Mouse (Mus musculus) limb, embryonic 13.5 days (tissue): Measurements from ENCODE around the gene Shld2. TPM values are rescaled to one million over a fixed set of nuclear protein-coding genes. Genes with fewer than 3 reads are reported as not detected.

Source experiments
- ATAC-seq: fragments of 200-750 bp; cut with Nextera tagmentation; 2 replicates; pipeline ENCODE4 v1.8.0; 2017; ENCODE audit warnings: low read depth, moderate number of reproducible peaks, moderate TSS enrichment; ENCODE audit not compliant: low FRiP score
- H3K27ac ChIP-seq: fragments of 300-500 bp; sonication (generic); 2 replicates; pipeline ENCODE4 v1.5.1; 2015; ENCODE audit warnings: inconsistent platforms, mild to moderate bottlenecking, moderate library complexity
- H3K27me3 ChIP-seq: fragments of 300-500 bp; sonication (generic); 2 replicates; pipeline ENCODE4 v1.6.1; 2015; ENCODE audit warnings: mild to moderate bottlenecking, inconsistent platforms
- H3K36me3 ChIP-seq: fragments of 300-500 bp; sonication (generic); 2 replicates; pipeline ENCODE4 v1.6.1; 2015; ENCODE audit warnings: inconsistent platforms, mild to moderate bottlenecking, moderate library complexity
- H3K4me1 ChIP-seq: fragments of 300-500 bp; sonication (generic); 2 replicates; pipeline ENCODE4 v1.6.1; 2015; ENCODE audit warnings: inconsistent platforms
- H3K4me2 ChIP-seq: fragments of 300-500 bp; sonication (generic); replicated peaks from 2 replicates; pipeline ENCODE4 v1.6.1; 2015; ENCODE audit warnings: inconsistent platforms, mild to moderate bottlenecking, moderate library complexity
- H3K4me3 ChIP-seq: fragments of 300-500 bp; sonication (generic); 2 replicates; pipeline ENCODE4 v1.5.1; 2015; ENCODE audit warnings: moderate library complexity, mild to moderate bottlenecking, inconsistent platforms
- H3K9ac ChIP-seq: fragments of 300-500 bp; sonication (generic); 2 replicates; pipeline ENCODE4 v1.6.1; 2015; ENCODE audit warnings: mild to moderate bottlenecking, inconsistent platforms
- H3K9me3 ChIP-seq: fragments of 300-500 bp; sonication (generic); 2 replicates; pipeline ENCODE4 v1.6.1; 2016; ENCODE audit warnings: inconsistent platforms
- WGBS: fragments of 180-500 bp; shearing (Covaris S2); methylation state at CpG from one replicate; pipeline ENCODE4 v1.1.7; 2015; 5-methylcytosine and 5-hydroxymethylcytosine counted together
- polyA plus RNA-seq: library from polyadenylated mRNA; unstranded; fragments of >200 nt; fragmentation: Nextera tagmentation; extraction: Ambion mirVana; gene quantifications from 2 replicates; pipeline ENCODE4 v1.2.1, GENCODE M21; 2015

Gene Shld2
- polyA plus RNA-seq, 1 experiment from 2014 or later: 14.4 TPM

GRCm38 (mm10) chr14:34208651-34209050, 101.6 kb downstream of the Shld2 start:
- no peak for ATAC-seq

GRCm38 (mm10) chr14:34207996-34208395, 102.3 kb downstream of the Shld2 start:
- Histone ChIP-seq H3K9me3 (no peaks in the 10 kb centered on the region), H3K4me1 (no peaks in the 10 kb centered on the region), H3K27ac (no peak overlapping the region), H3K4me2 (no peak overlapping the region), H3K9ac (no peak overlapping the region), H3K4me3 (no peak overlapping the region), H3K27me3 (peaks cover under 1% of the 10 kb centered on the region), H3K36me3 (no peaks in the 10 kb centered on the region)
- 71% methylated on average over 6 of the region's 6 CpGs for WGBS
- ATAC-seq: no peak

More at GRCm38 (mm10) chr14:34208651-34209050, 101.6 kb downstream of the Shld2 start:
- Histone ChIP-seq H3K27ac (no peak overlapping the region), H3K9ac (no peak overlapping the region), H3K27me3 (no peaks in the 10 kb centered on the region), H3K4me3 (no peak overlapping the region), H3K9me3 (no peaks in the 10 kb centered on the region), H3K4me2 (no peak overlapping the region), H3K36me3 (no peaks in the 10 kb centered on the region), H3K4me1 (no peaks in the 10 kb centered on the region)
- WGBS: 48% methylated on average over 2 of the region's 2 CpGs

- Histone ChIP-seq H3K9me3 (no peaks in the 10 kb centered on the region), H3K4me2 (peak within 1 kb of the TSS; percentile 94), H3K27me3 (peaks cover 21% of the 10 kb centered on the region), H3K27ac (no peak within 1 kb of the TSS), H3K4me3 (peak within 1 kb of the TSS; percentile 80), H3K36me3 (no peaks in the 10 kb centered on the region), H3K9ac (peak within 1 kb of the TSS; percentile 73), H3K4me1 (peaks cover 6% of the 10 kb centered on the region)
- WGBS: 1% methylated on average over 39 of the region's 52 CpGs
- peak; percentile 58 for ATAC-seq
Measured at GRCm38 (mm10) chr14:34201231-34202035, 108.9 kb downstream of the Shld2 start, which contains the start of gene Gprin2. Gprin2 (minus strand) TSS chr14:34201653.

GRCm38 (mm10) chr14:34200738-34201230, 109.5 kb downstream of the Shld2 start:
- no peaks in the 10 kb centered on the region for H3K36me3 ChIP-seq
- peak overlapping the region; percentile 94 for H3K4me2 ChIP-seq
- peak overlapping the region; percentile 73 for H3K9ac ChIP-seq
- peak; percentile 34; the same call in 1 of the 2 replicates for ATAC-seq
- peaks cover 12% of the 10 kb centered on the region for H3K4me1 ChIP-seq
- peak overlapping the region; percentile 80 for H3K4me3 ChIP-seq
- WGBS: 5% methylated on average over 18 of the region's 19 CpGs
- no peaks in the 10 kb centered on the region for H3K9me3 ChIP-seq
- H3K27me3 ChIP-seq: peaks cover 21% of the 10 kb centered on the region
- H3K27ac ChIP-seq: no peak overlapping the region

GRCm38 (mm10) chr14:34196706-34197105, 113.6 kb downstream of the Shld2 start:
- Histone ChIP-seq H3K4me1 (peaks cover 15% of the 10 kb centered on the region), H3K9me3 (no peaks in the 10 kb centered on the region), H3K36me3 (peaks cover 9% of the 10 kb centered on the region; the same call in 1 of the 2 replicates), H3K4me2 (no peak overlapping the region), H3K9ac (0 out of 2 replicates have a peak overlapping the region, but pooled peaks have one; percentile 2), H3K27ac (no peak overlapping the region), H3K4me3 (no peak overlapping the region), H3K27me3 (peaks cover 13% of the 10 kb centered on the region; the same call in 1 of the 2 replicates)
- no peak for ATAC-seq
- 18% methylated on average over 4 of the region's 4 CpGs for WGBS

- WGBS: 89% methylated on average over 15 of the region's 15 CpGs
- Histone ChIP-seq H3K4me1 (peaks cover 15% of the 10 kb centered on the region), H3K4me2 (no peak overlapping the region), H3K27me3 (peaks cover 11% of the 10 kb centered on the region; the same call in 1 of the 2 replicates), H3K9me3 (no peaks in the 10 kb centered on the region), H3K9ac (no peak overlapping the region), H3K27ac (no peak overlapping the region), H3K4me3 (no peak overlapping the region), H3K36me3 (peaks cover 9% of the 10 kb centered on the region; the same call in 1 of the 2 replicates)
- no peak for ATAC-seq
Measured at GRCm38 (mm10) chr14:34195466-34195865, 114.8 kb downstream of the Shld2 start.

- H3K4me3 ChIP-seq: no peak overlapping the region
- H3K9me3 ChIP-seq: no peaks in the 10 kb centered on the region
- no peak overlapping the region for H3K9ac ChIP-seq
- peaks cover 15% of the 10 kb centered on the region for H3K4me1 ChIP-seq
- WGBS: 72% methylated on average over 4 of the region's 4 CpGs
- H3K4me2 ChIP-seq: no peak overlapping the region
- H3K27ac ChIP-seq: no peak overlapping the region
- H3K36me3 ChIP-seq: peaks cover 9% of the 10 kb centered on the region; the same call in 1 of the 2 replicates
- 0 out of 2 replicates have a peak, but pooled peaks cover 4% of the 10 kb centered on the region for H3K27me3 ChIP-seq
- no peak for ATAC-seq
Measured at GRCm38 (mm10) chr14:34193879-34194278, 116.4 kb downstream of the Shld2 start.

- 67% methylated on average over 7 of the region's 7 CpGs for WGBS
- H3K9ac ChIP-seq: no peak overlapping the region
- no peaks in the 10 kb centered on the region for H3K4me1 ChIP-seq
- no peak overlapping the region for H3K27ac ChIP-seq
- no peak for ATAC-seq
- no peak overlapping the region for H3K4me3 ChIP-seq
- peaks cover 9% of the 10 kb centered on the region; the same call in 1 of the 2 replicates for H3K36me3 ChIP-seq
- H3K27me3 ChIP-seq: 0 out of 2 replicates have a peak, but pooled peaks cover 4% of the 10 kb centered on the region
- no peak overlapping the region for H3K4me2 ChIP-seq
- no peaks in the 10 kb centered on the region for H3K9me3 ChIP-seq
Measured at GRCm38 (mm10) chr14:34190361-34190760, 119.9 kb downstream of the Shld2 start.

- ATAC-seq: no peak
- Histone ChIP-seq H3K4me3 (no peak overlapping the region), H3K9me3 (no peaks in the 10 kb centered on the region), H3K4me2 (no peak overlapping the region), H3K27me3 (no peaks in the 10 kb centered on the region), H3K9ac (no peak overlapping the region), H3K36me3 (no peaks in the 10 kb centered on the region), H3K27ac (no peak overlapping the region), H3K4me1 (no peaks in the 10 kb centered on the region)
- 67% methylated on average over 5 of the region's 5 CpGs for WGBS
Measured at GRCm38 (mm10) chr14:34188629-34189028, 121.7 kb downstream of the Shld2 start.

Other genes with a start within 250 kb of the Shld2 start
- 13.9 and 16.0 TPM in 2 replicates for gene Anxa8, start 224.5 kb downstream of the Shld2 start, polyA plus RNA-seq
- 0.13 TPM in 1 of 2 replicates, not detected in the other for gene A630023A22Rik, start 207.7 kb downstream of the Shld2 start, polyA plus RNA-seq
- gene Npy4r, start 158.0 kb downstream of the Shld2 start, polyA plus RNA-seq: not detected in 2 replicates
- 1.3 and 1.9 TPM in 2 replicates for gene Gprin2, start 108.8 kb downstream of the Shld2 start, polyA plus RNA-seq
- 0.29 and 0.39 TPM in 2 replicates for gene Syt15, start 90.9 kb downstream of the Shld2 start, polyA plus RNA-seq
- gene Glud1, start 234 bp upstream of the Shld2 start, polyA plus RNA-seq: 77.7 and 78.8 TPM in 2 replicates
- gene Fam25c, start 44.9 kb upstream of the Shld2 start, polyA plus RNA-seq: 1.6 and 2.8 TPM in 2 replicates
- 3.6 and 3.7 TPM in 2 replicates for gene Sncg, start 64.3 kb upstream of the Shld2 start, polyA plus RNA-seq
- 8.6 and 8.8 TPM in 2 replicates for gene Mmrn2, start 65.0 kb upstream of the Shld2 start, polyA plus RNA-seq
- gene Bmpr1a, start 192.8 kb upstream of the Shld2 start, polyA plus RNA-seq: 63.1 and 71.3 TPM in 2 replicates
- gene 9230112D13Rik, start 212.3 kb upstream of the Shld2 start, polyA plus RNA-seq: not detected in 2 replicates